Mouse (Mus musculus) regulatory T cell (primary cell): ENCODE measurements around the gene Ak9.

ENCODE experiments used
- in situ Hi-C: fragments of 300-600 bp; cut with MboI, MseI; formaldehyde crosslinking; loops from one replicate; pipeline ENCODE4 v1.15.1; 2025; ENCODE audit warnings: high pct_unique_total_duplicates

Gene Ak9

DNA sequence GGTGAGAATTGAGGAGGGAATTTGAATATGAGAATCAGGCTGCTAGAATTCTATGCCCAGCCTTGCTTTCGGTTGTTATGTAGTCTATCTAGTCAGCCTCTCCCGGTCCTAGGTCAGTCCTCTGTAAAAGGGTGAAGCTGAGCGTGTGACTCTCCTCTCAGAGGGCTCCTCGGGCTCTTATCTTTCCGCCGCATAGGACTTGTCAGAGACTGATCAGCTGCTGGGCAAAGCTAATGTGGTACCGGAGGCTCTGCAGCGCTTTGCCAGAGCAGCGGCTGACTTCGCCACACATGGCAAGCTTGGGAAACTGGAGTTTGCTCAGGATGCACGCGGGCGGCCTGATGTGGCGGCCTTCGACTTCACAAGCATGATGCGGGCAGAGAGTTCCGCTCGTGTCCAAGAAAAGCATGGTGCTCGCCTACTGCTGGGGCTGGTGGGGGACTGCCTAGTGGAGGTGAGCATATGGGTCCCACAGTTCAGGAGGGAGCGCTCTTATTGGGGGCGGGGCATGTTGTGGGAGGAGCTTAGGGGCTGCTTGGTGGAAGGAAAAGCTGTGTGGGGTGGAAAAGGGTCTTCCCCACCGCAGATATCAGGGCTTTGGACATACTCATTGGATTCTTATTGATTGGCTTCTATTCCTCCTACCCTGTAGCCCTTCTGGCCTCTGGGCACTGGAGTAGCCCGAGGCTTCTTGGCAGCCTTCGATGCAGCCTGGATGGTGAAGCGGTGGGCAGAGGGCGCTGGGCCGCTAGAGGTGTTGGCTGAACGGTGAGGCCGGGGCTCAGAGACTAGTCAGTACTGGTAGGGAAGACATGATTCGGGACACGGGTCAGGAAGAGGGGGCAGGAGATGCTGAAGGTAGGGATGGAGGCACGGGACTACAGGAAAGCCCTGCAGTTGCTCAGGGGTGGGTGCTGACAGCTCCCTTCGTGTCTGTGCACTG, 177.4 kb downstream of the Ak9 start:
- in situ Hi-C loops: loop anchor here (10.0 kb wide), 1 partner anchor 794 kb away; the partner anchor contains the start of gene Foxo3

DNA sequence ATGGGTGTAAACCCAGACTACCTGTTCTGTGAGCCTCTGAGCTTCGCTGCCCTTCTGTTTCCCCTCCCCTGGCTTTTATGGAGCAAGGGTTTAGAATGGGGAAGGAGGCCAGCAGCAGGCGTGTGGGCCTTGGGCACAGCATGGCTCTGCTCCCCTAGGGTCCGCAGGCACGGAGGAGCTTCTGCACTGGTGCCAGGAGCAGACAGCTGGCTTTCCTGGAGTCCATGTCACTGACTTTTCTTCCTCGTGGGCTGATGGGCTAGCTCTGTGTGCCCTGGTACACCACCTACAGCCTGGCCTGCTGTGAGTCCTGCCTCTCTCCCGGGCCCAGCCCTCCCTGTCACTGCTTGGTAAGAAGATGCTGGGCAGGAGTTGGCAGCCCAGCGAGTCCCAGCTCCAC, 178.7 kb downstream of the Ak9 start:
- in situ Hi-C loops: loop anchor here (10.0 kb wide), 1 partner anchor 792 kb away; the partner anchor contains the start of gene Foxo3
